Mouse (Mus musculus): ENCODE results near the gene Slc25a47. TPM values are rescaled to one million over a fixed set of nuclear protein-coding genes. Genes with fewer than 3 reads are reported as not detected.

The Slc25a47 gene
- polyA plus RNA-seq, 1 experiment from 2014 or later: 481 TPM

GRCm38 (mm10) chr12:108830358-108830757 is 5.5 kb upstream of the Slc25a47 start:
- H3K4me2 ChIP-seq (ENCODE audit: low read depth, low read length): no peak overlapping the region
- no peak overlapping the region for H3K9ac ChIP-seq (replicated peaks)
- WGBS (ENCODE audit: insufficient replicate concordance): 80% methylated on average over 6 of the region's 6 CpGs
- ATAC-seq (no peak), DNase-seq (no peak)
- no peak overlapping the region for H3K4me3 ChIP-seq (ENCODE audit: low read depth, low read length)
- 0 out of 2 replicates have a peak, but pooled peaks cover 5% of the 10 kb centered on the region for H3K36me3 ChIP-seq (replicated peaks; ENCODE audit: insufficient read depth, low read length)
- H3K9me3 ChIP-seq (ENCODE audit: low read length): no peaks in the 10 kb centered on the region
- H3K27ac ChIP-seq (ENCODE audit: low read depth): no peak overlapping the region
- TF ChIP-seq EP300 (IDR thresholded peaks at IDR 0.05; ENCODE audit: low read depth) (no peak), CTCF (IDR thresholded peaks at IDR 0.05; ENCODE audit: low read depth) (no peak)
- H3K4me1 ChIP-seq (ENCODE audit: insufficient read depth): peaks cover 16% of the 10 kb centered on the region
- no peaks in the 10 kb centered on the region for H3K27me3 ChIP-seq (ENCODE audit: insufficient read depth, low read length)

GRCm38 (mm10) chr12:108831966-108832643 is 3.7 kb upstream of the Slc25a47 start:
- peak; percentile 18 for ATAC-seq
- DNase-seq: peak; percentile 87
- TF ChIP-seq EP300 (IDR thresholded peaks at IDR 0.05; ENCODE audit: low read depth) (0 out of 2 replicates have a peak, but pooled peaks have one; percentile 11), CTCF (IDR thresholded peaks at IDR 0.05; ENCODE audit: low read depth) (no peak)
- Histone ChIP-seq H3K27me3 (ENCODE audit: insufficient read depth, low read length) (no peaks in the 10 kb centered on the region), H3K27ac (ENCODE audit: low read depth) (peak overlapping the region; percentile 68), H3K4me3 (ENCODE audit: low read depth, low read length) (no peak overlapping the region), H3K36me3 (replicated peaks; ENCODE audit: insufficient read depth, low read length) (0 out of 2 replicates have a peak, but pooled peaks cover 3% of the 10 kb centered on the region), H3K4me1 (ENCODE audit: insufficient read depth) (peaks cover 20% of the 10 kb centered on the region), H3K9ac (replicated peaks) (no peak overlapping the region), H3K4me2 (ENCODE audit: low read depth, low read length) (peak overlapping the region; percentile 28; the same call in 1 of the 2 replicates), H3K9me3 (ENCODE audit: low read length) (no peaks in the 10 kb centered on the region)
- 50% methylated on average over 9 of the region's 9 CpGs for WGBS (ENCODE audit: insufficient replicate concordance)

- whole genome bisulfite sequencing (ENCODE audit: insufficient replicate concordance): 82% methylated on average over 8 of the region's 8 CpGs
- H3K36me3 ChIP-seq (replicated peaks; ENCODE audit: insufficient read depth, low read length): no peaks in the 10 kb centered on the region
- H3K9ac ChIP-seq (replicated peaks): no peak overlapping the region
- no peaks in the 10 kb centered on the region for H3K9me3 ChIP-seq (ENCODE audit: low read length)
- ATAC-seq (no peak), DNase-seq (no peak)
- H3K27ac ChIP-seq (ENCODE audit: low read depth): no peak overlapping the region
- no peak for TF ChIP-seq EP300 (IDR thresholded peaks at IDR 0.05; ENCODE audit: low read depth)
- TF ChIP-seq CTCF (IDR thresholded peaks at IDR 0.05; ENCODE audit: low read depth): no peak
- H3K4me3 ChIP-seq (ENCODE audit: low read depth, low read length): no peak overlapping the region
- no peak overlapping the region for H3K4me2 ChIP-seq (ENCODE audit: low read depth, low read length)
- H3K27me3 ChIP-seq (ENCODE audit: insufficient read depth, low read length): no peaks in the 10 kb centered on the region
- H3K4me1 ChIP-seq (ENCODE audit: insufficient read depth): peaks cover 20% of the 10 kb centered on the region
Measured at GRCm38 (mm10) chr12:108832851-108833250, 3.0 kb upstream of the Slc25a47 start.

- Histone ChIP-seq H3K4me3 (ENCODE audit: low read depth, low read length) (no peak overlapping the region), H3K4me1 (ENCODE audit: insufficient read depth) (peaks cover 20% of the 10 kb centered on the region), H3K36me3 (replicated peaks; ENCODE audit: insufficient read depth, low read length) (no peaks in the 10 kb centered on the region), H3K27me3 (ENCODE audit: insufficient read depth, low read length) (no peaks in the 10 kb centered on the region), H3K27ac (ENCODE audit: low read depth) (no peak overlapping the region), H3K9me3 (ENCODE audit: low read length) (no peaks in the 10 kb centered on the region), H3K4me2 (ENCODE audit: low read depth, low read length) (no peak overlapping the region), H3K9ac (replicated peaks) (no peak overlapping the region)
- TF ChIP-seq EP300 (IDR thresholded peaks at IDR 0.05; ENCODE audit: low read depth) (no peak), CTCF (IDR thresholded peaks at IDR 0.05; ENCODE audit: low read depth) (no peak)
- DNase-seq (no peak), ATAC-seq (no peak)
- 90% methylated on average over 3 of the region's 3 CpGs for WGBS (ENCODE audit: insufficient replicate concordance)
Measured at GRCm38 (mm10) chr12:108833408-108833807, 2.4 kb upstream of the Slc25a47 start.

- Histone ChIP-seq H3K9me3 (ENCODE audit: low read length) (no peaks in the 10 kb centered on the region), H3K27ac (ENCODE audit: low read depth) (no peak overlapping the region), H3K4me3 (ENCODE audit: low read depth, low read length) (peak overlapping the region; percentile 65; the same call in 1 of the 2 replicates), H3K4me2 (ENCODE audit: low read depth, low read length) (peak overlapping the region; percentile 93), H3K36me3 (replicated peaks; ENCODE audit: insufficient read depth, low read length) (no peaks in the 10 kb centered on the region), H3K4me1 (ENCODE audit: insufficient read depth) (peaks cover 20% of the 10 kb centered on the region), H3K9ac (replicated peaks) (peak overlapping the region; percentile 76), H3K27me3 (ENCODE audit: insufficient read depth, low read length) (no peaks in the 10 kb centered on the region)
- TF ChIP-seq CTCF (IDR thresholded peaks at IDR 0.05; ENCODE audit: low read depth) (no peak), EP300 (IDR thresholded peaks at IDR 0.05; ENCODE audit: low read depth) (no peak)
- no peak for ATAC-seq
- WGBS (ENCODE audit: insufficient replicate concordance): 88% methylated on average over 3 of the region's 3 CpGs
- DNase-seq: no peak
Measured at GRCm38 (mm10) chr12:108834337-108834736, 1.5 kb upstream of the Slc25a47 start.

GRCm38 (mm10) chr12:108834786-108835185 is 1.1 kb upstream of the Slc25a47 start:
- H3K4me3 ChIP-seq (ENCODE audit: low read depth, low read length): peak overlapping the region; percentile 65

More at GRCm38 (mm10) chr12:108834786-108835185, 1.1 kb upstream of the Slc25a47 start:
- Histone ChIP-seq H3K36me3 (replicated peaks; ENCODE audit: insufficient read depth, low read length) (no peaks in the 10 kb centered on the region), H3K4me1 (ENCODE audit: insufficient read depth) (peaks cover 20% of the 10 kb centered on the region), H3K9ac (replicated peaks) (peak overlapping the region; percentile 76), H3K9me3 (ENCODE audit: low read length) (no peaks in the 10 kb centered on the region), H3K27me3 (ENCODE audit: insufficient read depth, low read length) (no peaks in the 10 kb centered on the region), H3K4me2 (ENCODE audit: low read depth, low read length) (peak overlapping the region; percentile 93), H3K27ac (ENCODE audit: low read depth) (peak overlapping the region; percentile 92; the same call in 1 of the 2 replicates)
- 50% methylated on average over 5 of the region's 5 CpGs for WGBS (ENCODE audit: insufficient replicate concordance)
- no peak for DNase-seq
- TF ChIP-seq CTCF (IDR thresholded peaks at IDR 0.05; ENCODE audit: low read depth) (no peak), EP300 (IDR thresholded peaks at IDR 0.05; ENCODE audit: low read depth) (no peak)
- ATAC-seq: no peak

Measured in liver, postnatal 0 days (tissue).